Mouse (Mus musculus): ENCODE data around the gene Pmf1.
A peak's percentile ranks its signal among the peaks of the same experiment; 100 is the strongest.
"Not testable (repeated sequence)": the region's sequence is repeated elsewhere in the genome, so short reads cannot be mapped to it uniquely, and the experiment has no call there.

Pmf1 gene

GRCm38 (mm10) chr3:88439582-88439981 is 29.5 kb upstream of the Pmf1 start:
- no peak for DNase-seq (ENCODE audit: inconsistent ontology term)

- DNase-seq (ENCODE audit: inconsistent ontology term): no peak
These were observed 27.3 kb upstream of the Pmf1 start for GRCm38 (mm10) chr3:88437454-88437853.

GRCm38 (mm10) chr3:88436395-88437201 is 26.5 kb upstream of the Pmf1 start:
- peak; percentile 89 for DNase-seq (ENCODE audit: inconsistent ontology term)

GRCm38 (mm10) chr3:88435515-88435914 is 25.4 kb upstream of the Pmf1 start:
- no peak for DNase-seq (ENCODE audit: inconsistent ontology term)

- not testable (repeated sequence) for DNase-seq (ENCODE audit: inconsistent ontology term)
These were observed 18.5 kb upstream of the Pmf1 start for GRCm38 (mm10) chr3:88428639-88429038.

GRCm38 (mm10) chr3:88427342-88427905 is 17.3 kb upstream of the Pmf1 start:
- no peak for DNase-seq (ENCODE audit: inconsistent ontology term)

GRCm38 (mm10) chr3:88425708-88426420 is 15.7 kb upstream of the Pmf1 start:
- DNase-seq (ENCODE audit: inconsistent ontology term): no peak

GRCm38 (mm10) chr3:88425330-88425689 is 15.2 kb upstream of the Pmf1 start:
- DNase-seq (ENCODE audit: inconsistent ontology term): no peak

- DNase-seq (ENCODE audit: inconsistent ontology term): peak; percentile 96
These were observed 14.6 kb upstream of the Pmf1 start, which contains the start of gene Slc25a44 for GRCm38 (mm10) chr3:88424605-88425329. Gene Slc25a44, minus strand, starts transcription at chr3:88425139.

GRCm38 (mm10) chr3:88422020-88422720 is 12.0 kb upstream of the Pmf1 start:
- DNase-seq (ENCODE audit: inconsistent ontology term): no peak

- no peak for DNase-seq (ENCODE audit: inconsistent ontology term)
These were observed 10.6 kb upstream of the Pmf1 start for GRCm38 (mm10) chr3:88420771-88421170.

GRCm38 (mm10) chr3:88418016-88418415 is 7.9 kb upstream of the Pmf1 start:
- no peak for DNase-seq (ENCODE audit: inconsistent ontology term)

- no peak for DNase-seq (ENCODE audit: inconsistent ontology term)
These were observed 5.5 kb upstream of the Pmf1 start for GRCm38 (mm10) chr3:88415668-88416067.

- DNase-seq (ENCODE audit: inconsistent ontology term): no peak
These were observed 2.5 kb upstream of the Pmf1 start for GRCm38 (mm10) chr3:88412636-88413035.

GRCm38 (mm10) chr3:88411681-88412080 is 1.6 kb upstream of the Pmf1 start:
- DNase-seq (ENCODE audit: inconsistent ontology term): no peak

GRCm38 (mm10) chr3:88410645-88411031 is 507 bp upstream of the Pmf1 start:
- DNase-seq (ENCODE audit: inconsistent ontology term): no peak

GRCm38 (mm10) chr3:88408953-88409352 is 1.2 kb downstream of the Pmf1 start:
- no peak for DNase-seq (ENCODE audit: inconsistent ontology term)

GRCm38 (mm10) chr3:88407529-88407928 is 2.6 kb downstream of the Pmf1 start:
- DNase-seq (ENCODE audit: inconsistent ontology term): no peak

GRCm38 (mm10) chr3:88407090-88407489 is 3.0 kb downstream of the Pmf1 start:
- DNase-seq (ENCODE audit: inconsistent ontology term): peak; percentile 70

- no peak for DNase-seq (ENCODE audit: inconsistent ontology term)
These were observed 6.5 kb downstream of the Pmf1 start for GRCm38 (mm10) chr3:88403522-88404230.

GRCm38 (mm10) chr3:88398666-88399065 is 11.5 kb downstream of the Pmf1 start:
- DNase-seq (ENCODE audit: inconsistent ontology term): peak; percentile 17
